Mouse (Mus musculus) midbrain, embryonic 16.5 days (tissue): Measurements from ENCODE around the gene Poll. TPM values are rescaled to one million over a fixed set of nuclear protein-coding genes. Genes with fewer than 3 reads are reported as not detected.

ENCODE experiments used
- ATAC-seq: fragments of 200-750 bp; cut with Nextera tagmentation; 2 replicates; pipeline ENCODE4 v1.8.0; 2017; ENCODE audit warnings: moderate TSS enrichment
- H3K27ac ChIP-seq: fragments of 300-500 bp; sonication (generic); 2 replicates; pipeline ENCODE4 v1.5.1; 2014; ENCODE audit warnings: mild to moderate bottlenecking, low read length, mixed read lengths
- H3K27me3 ChIP-seq: fragments of 300-500 bp; sonication (generic); 2 replicates; pipeline ENCODE4 v1.6.1; 2014; ENCODE audit warnings: low read depth, low read length, mixed read lengths; ENCODE audit not compliant: control insufficient read depth, insufficient read depth
- H3K36me3 ChIP-seq: fragments of 300-500 bp; sonication (generic); 2 replicates; pipeline ENCODE4 v1.6.1; 2014; ENCODE audit warnings: mild to moderate bottlenecking, low read length, moderate library complexity, mixed read lengths; ENCODE audit not compliant: control insufficient read depth, insufficient read depth
- H3K4me1 ChIP-seq: fragments of 300-500 bp; sonication (generic); 2 replicates; pipeline ENCODE4 v1.6.1; 2014; ENCODE audit warnings: mild to moderate bottlenecking, low read length, mixed read lengths; ENCODE audit not compliant: control insufficient read depth, insufficient read depth
- H3K4me2 ChIP-seq: fragments of 300-500 bp; sonication (generic); 2 replicates; pipeline ENCODE4 v1.6.1; 2014; ENCODE audit warnings: mild to moderate bottlenecking, low read length, mixed read lengths
- H3K4me3 ChIP-seq: fragments of 300-500 bp; sonication (generic); 2 replicates; pipeline ENCODE4 v1.5.1; 2014; ENCODE audit warnings: low read depth, mild to moderate bottlenecking, low read length, moderate library complexity, mixed read lengths
- H3K9ac ChIP-seq: fragments of 300-500 bp; sonication (generic); 2 replicates; pipeline ENCODE4 v1.6.1; 2014; ENCODE audit warnings: low read depth, low read length, mixed read lengths
- H3K9me3 ChIP-seq: fragments of 300-500 bp; sonication (generic); replicated peaks from 2 replicates; pipeline ENCODE4 v1.6.1; 2014; ENCODE audit warnings: mild to moderate bottlenecking, low read length, mixed read lengths; ENCODE audit not compliant: control insufficient read depth, poor library complexity, severe bottlenecking
- WGBS: fragments of 180-500 bp; shearing (Covaris S2); extraction: QIAGEN DNeasy Blood & Tissue Kit; methylation state at CpG from one replicate; pipeline ENCODE4 v1.1.7; 2014; 5-methylcytosine and 5-hydroxymethylcytosine counted together
- polyA plus RNA-seq: library from polyadenylated mRNA; unstranded; fragments of >200 nt; fragmentation: Nextera tagmentation; extraction: Ambion mirVana; gene quantifications from 2 replicates; pipeline ENCODE4 v1.2.1, GENCODE M21; 2015

The Poll gene
- polyA plus RNA-seq, 1 experiment from 2014 or later = 12.7 TPM

- WGBS = 96% methylated on average over 7 of the region's 7 CpGs
- H3K36me3 ChIP-seq = no peaks in the 10 kb centered on the region
- no peak overlapping the region for H3K4me2 ChIP-seq
- H3K9ac ChIP-seq = no peak overlapping the region
- no peak overlapping the region for H3K4me3 ChIP-seq
- H3K27ac ChIP-seq = no peak overlapping the region
- no peaks in the 10 kb centered on the region for H3K4me1 ChIP-seq
- no peak for ATAC-seq
- no peaks in the 10 kb centered on the region; the same call in 1 of the 2 replicates for H3K27me3 ChIP-seq
- no peaks in the 10 kb centered on the region for H3K9me3 ChIP-seq
Observed at GRCm38 (mm10) chr19:45594079-45594478, 33.7 kb upstream of the Poll start.

GRCm38 (mm10) chr19:45592916-45593315, 32.6 kb upstream of the Poll start:
- H3K9me3 ChIP-seq = no peaks in the 10 kb centered on the region
- H3K4me2 ChIP-seq = no peak overlapping the region
- no peak overlapping the region for H3K4me3 ChIP-seq
- no peaks in the 10 kb centered on the region; the same call in 1 of the 2 replicates for H3K27me3 ChIP-seq
- H3K36me3 ChIP-seq = no peaks in the 10 kb centered on the region
- H3K9ac ChIP-seq = no peak overlapping the region
- H3K4me1 ChIP-seq = no peaks in the 10 kb centered on the region
- WGBS = 90% methylated on average over 9 of the region's 9 CpGs
- ATAC-seq = no peak
- no peak overlapping the region for H3K27ac ChIP-seq

- Histone ChIP-seq H3K9ac (no peak overlapping the region), H3K36me3 (no peaks in the 10 kb centered on the region), H3K4me2 (no peak overlapping the region), H3K27me3 (no peaks in the 10 kb centered on the region; the same call in none of the 2 replicates), H3K27ac (no peak overlapping the region), H3K9me3 (no peaks in the 10 kb centered on the region), H3K4me1 (peaks cover 2% of the 10 kb centered on the region; the same call in 1 of the 2 replicates), H3K4me3 (no peak overlapping the region)
- 88% methylated on average over 7 of the region's 7 CpGs for WGBS
- no peak for ATAC-seq
Observed at GRCm38 (mm10) chr19:45591704-45592103, 31.4 kb upstream of the Poll start.

- H3K4me2 ChIP-seq = no peak overlapping the region
- no peaks in the 10 kb centered on the region; the same call in none of the 2 replicates for H3K27me3 ChIP-seq
- H3K9me3 ChIP-seq = no peaks in the 10 kb centered on the region
- no peaks in the 10 kb centered on the region for H3K36me3 ChIP-seq
- ATAC-seq = no peak
- no peak overlapping the region for H3K4me3 ChIP-seq
- no peak overlapping the region for H3K9ac ChIP-seq
- H3K27ac ChIP-seq = no peak overlapping the region
- 94% methylated on average over 6 of the region's 6 CpGs for WGBS
- H3K4me1 ChIP-seq = peaks cover 2% of the 10 kb centered on the region; the same call in 1 of the 2 replicates
Observed at GRCm38 (mm10) chr19:45589761-45590160, 29.4 kb upstream of the Poll start.

- ATAC-seq = no peak
- Histone ChIP-seq H3K4me1 (peaks cover 2% of the 10 kb centered on the region; the same call in 1 of the 2 replicates), H3K27me3 (no peaks in the 10 kb centered on the region; the same call in none of the 2 replicates), H3K27ac (no peak overlapping the region), H3K4me2 (no peak overlapping the region), H3K36me3 (no peaks in the 10 kb centered on the region), H3K9me3 (no peaks in the 10 kb centered on the region), H3K9ac (no peak overlapping the region), H3K4me3 (no peak overlapping the region)
- WGBS = 86% methylated on average over 6 of the region's 6 CpGs
Observed at GRCm38 (mm10) chr19:45587509-45588292, 27.4 kb upstream of the Poll start.

GRCm38 (mm10) chr19:45586850-45587249, 26.5 kb upstream of the Poll start:
- WGBS = 24% methylated on average over 3 of the region's 3 CpGs
- H3K4me3 ChIP-seq = no peak overlapping the region
- H3K27ac ChIP-seq = no peak overlapping the region
- no peaks in the 10 kb centered on the region for H3K36me3 ChIP-seq
- peaks cover 5% of the 10 kb centered on the region; the same call in 1 of the 2 replicates for H3K4me1 ChIP-seq
- no peak for ATAC-seq
- no peak overlapping the region for H3K4me2 ChIP-seq
- no peak overlapping the region for H3K9ac ChIP-seq
- no peaks in the 10 kb centered on the region for H3K9me3 ChIP-seq
- no peaks in the 10 kb centered on the region; the same call in 1 of the 2 replicates for H3K27me3 ChIP-seq

GRCm38 (mm10) chr19:45584856-45585620, 24.7 kb upstream of the Poll start:
- H3K27me3 ChIP-seq = no peaks in the 10 kb centered on the region; the same call in 1 of the 2 replicates
- 57% methylated on average over 9 of the region's 9 CpGs for WGBS
- ATAC-seq = no peak
- no peaks in the 10 kb centered on the region for H3K36me3 ChIP-seq
- H3K4me2 ChIP-seq = no peak overlapping the region
- no peak overlapping the region for H3K4me3 ChIP-seq
- H3K9me3 ChIP-seq = no peaks in the 10 kb centered on the region
- peaks cover 9% of the 10 kb centered on the region for H3K4me1 ChIP-seq
- no peak overlapping the region for H3K9ac ChIP-seq
- no peak overlapping the region for H3K27ac ChIP-seq

- Histone ChIP-seq H3K36me3 (peaks cover 8% of the 10 kb centered on the region), H3K4me3 (no peak overlapping the region), H3K4me2 (no peak overlapping the region), H3K27me3 (peaks cover 4% of the 10 kb centered on the region; the same call in 1 of the 2 replicates), H3K9me3 (no peaks in the 10 kb centered on the region), H3K4me1 (peaks cover 13% of the 10 kb centered on the region), H3K9ac (no peak overlapping the region), H3K27ac (no peak overlapping the region)
- ATAC-seq = no peak
- WGBS = 82% methylated on average over 6 of the region's 6 CpGs
Observed at GRCm38 (mm10) chr19:45583136-45583535, 22.8 kb upstream of the Poll start.

GRCm38 (mm10) chr19:45582161-45582560, 21.8 kb upstream of the Poll start:
- Histone ChIP-seq H3K9ac (no peak overlapping the region), H3K27me3 (peaks cover 4% of the 10 kb centered on the region; the same call in 1 of the 2 replicates), H3K4me1 (peaks cover 13% of the 10 kb centered on the region), H3K4me2 (no peak overlapping the region), H3K9me3 (no peaks in the 10 kb centered on the region), H3K4me3 (no peak overlapping the region), H3K36me3 (peaks cover 14% of the 10 kb centered on the region), H3K27ac (no peak overlapping the region)
- WGBS = 15% methylated on average over 8 of the region's 8 CpGs
- ATAC-seq = no peak
